Mouse (Mus musculus): ENCODE data around the gene Mrnip. TPM values are rescaled to one million over a fixed set of nuclear protein-coding genes. Genes with fewer than 3 reads are reported as not detected.

The Mrnip gene
- polyA plus RNA-seq, 1 experiment: 0.79 TPM

- Histone ChIP-seq H3K36me3 (ENCODE audit: control insufficient read depth) (peaks cover 90% of the 10 kb centered on the region), H3K4me3 (replicated peaks) (no peak overlapping the region), H3K9me3 (ENCODE audit: control insufficient read depth, low read length) (no peaks in the 10 kb centered on the region), H3K4me1 (ENCODE audit: control insufficient read depth) (no peaks in the 10 kb centered on the region), H3K27me3 (ENCODE audit: control insufficient read depth) (no peaks in the 10 kb centered on the region)
- TF ChIP-seq GATA1 (IDR thresholded peaks at IDR 0.05; ENCODE audit: low read length): no peak
These were observed 18.5 kb upstream of the Mrnip start for GRCm38 (mm10) chr11:50155785-50156184.

DNA sequence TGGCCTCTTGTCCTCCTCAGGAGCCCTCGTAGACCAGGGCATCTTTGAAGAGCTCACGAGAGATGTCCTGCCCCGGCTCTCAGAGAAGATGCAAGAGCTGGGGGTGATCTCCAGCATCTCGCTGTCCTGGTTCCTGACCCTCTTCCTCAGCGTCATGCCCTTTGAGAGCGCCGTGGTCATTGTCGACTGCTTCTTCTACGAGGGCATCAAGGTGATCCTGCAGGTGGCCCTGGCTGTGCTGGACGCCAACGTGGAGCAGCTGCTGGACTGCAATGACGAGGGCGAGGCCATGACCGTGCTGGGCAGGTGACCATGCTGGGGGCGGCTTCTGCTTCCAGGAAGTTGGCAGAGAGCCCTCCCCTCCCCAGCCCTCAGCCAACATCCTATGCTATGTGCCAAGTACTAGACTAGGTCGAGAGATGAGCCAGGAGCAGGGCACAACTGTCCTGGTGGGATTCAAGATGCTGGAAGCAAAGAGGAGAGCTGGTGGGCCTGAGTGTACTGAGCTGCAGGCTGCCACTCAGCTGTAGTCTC is 17.5 kb upstream of the Mrnip start:
- TF ChIP-seq TAL1 (IDR thresholded peaks at IDR 0.05; ENCODE audit: low read length): no peak
- TF ChIP-seq GATA1 (IDR thresholded peaks at IDR 0.05; ENCODE audit: low read length): no peak
- Histone ChIP-seq H3K9me3 (ENCODE audit: control insufficient read depth, low read length) (no peaks in the 10 kb centered on the region), H3K4me3 (replicated peaks) (no peak overlapping the region), H3K27me3 (ENCODE audit: control insufficient read depth) (no peaks in the 10 kb centered on the region), H3K36me3 (ENCODE audit: control insufficient read depth) (peaks cover 88% of the 10 kb centered on the region), H3K4me1 (ENCODE audit: control insufficient read depth) (peaks cover 4% of the 10 kb centered on the region)

DNA sequence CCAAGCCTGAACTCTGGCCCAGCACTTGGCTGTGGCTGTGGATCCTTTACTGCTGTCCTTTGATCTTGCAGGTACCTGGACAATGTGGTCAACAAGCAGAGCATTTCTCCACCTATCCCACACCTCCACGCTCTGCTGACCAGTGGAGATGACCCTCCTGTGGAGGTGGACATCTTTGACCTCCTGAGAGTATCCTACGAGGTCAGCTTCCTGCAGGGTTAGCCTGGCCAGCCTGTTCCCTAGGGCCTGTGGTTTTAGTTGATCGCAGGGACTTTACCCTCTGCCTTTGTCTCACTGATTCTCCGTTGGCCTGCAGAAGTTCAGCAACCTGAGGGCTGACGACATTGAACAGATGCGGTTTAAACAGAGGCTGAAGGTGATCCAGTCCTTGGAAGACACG is 15.9 kb upstream of the Mrnip start:
- peaks cover 88% of the 10 kb centered on the region for H3K36me3 ChIP-seq (ENCODE audit: control insufficient read depth)

GRCm38 (mm10) chr11:50159347-50159746 is 14.9 kb upstream of the Mrnip start:
- no peak for TF ChIP-seq TAL1 (IDR thresholded peaks at IDR 0.05; ENCODE audit: low read length)
- TF ChIP-seq GATA1 (IDR thresholded peaks at IDR 0.05; ENCODE audit: low read length): no peak
- Histone ChIP-seq H3K36me3 (ENCODE audit: control insufficient read depth) (peaks cover 91% of the 10 kb centered on the region), H3K27me3 (ENCODE audit: control insufficient read depth) (no peaks in the 10 kb centered on the region), H3K4me1 (ENCODE audit: control insufficient read depth) (peaks cover 7% of the 10 kb centered on the region), H3K9me3 (ENCODE audit: control insufficient read depth, low read length) (no peaks in the 10 kb centered on the region), H3K4me3 (replicated peaks) (no peak overlapping the region)

More for the DNA sequence above, 15.9 kb upstream of the Mrnip start:
- Histone ChIP-seq H3K4me1 (ENCODE audit: control insufficient read depth) (peaks cover 7% of the 10 kb centered on the region), H3K9me3 (ENCODE audit: control insufficient read depth, low read length) (no peaks in the 10 kb centered on the region), H3K27me3 (ENCODE audit: control insufficient read depth) (no peaks in the 10 kb centered on the region), H3K4me3 (replicated peaks) (no peak overlapping the region)
- TF ChIP-seq GATA1 (IDR thresholded peaks at IDR 0.05; ENCODE audit: low read length): no peak
- no peak for TF ChIP-seq TAL1 (IDR thresholded peaks at IDR 0.05; ENCODE audit: low read length)

DNA sequence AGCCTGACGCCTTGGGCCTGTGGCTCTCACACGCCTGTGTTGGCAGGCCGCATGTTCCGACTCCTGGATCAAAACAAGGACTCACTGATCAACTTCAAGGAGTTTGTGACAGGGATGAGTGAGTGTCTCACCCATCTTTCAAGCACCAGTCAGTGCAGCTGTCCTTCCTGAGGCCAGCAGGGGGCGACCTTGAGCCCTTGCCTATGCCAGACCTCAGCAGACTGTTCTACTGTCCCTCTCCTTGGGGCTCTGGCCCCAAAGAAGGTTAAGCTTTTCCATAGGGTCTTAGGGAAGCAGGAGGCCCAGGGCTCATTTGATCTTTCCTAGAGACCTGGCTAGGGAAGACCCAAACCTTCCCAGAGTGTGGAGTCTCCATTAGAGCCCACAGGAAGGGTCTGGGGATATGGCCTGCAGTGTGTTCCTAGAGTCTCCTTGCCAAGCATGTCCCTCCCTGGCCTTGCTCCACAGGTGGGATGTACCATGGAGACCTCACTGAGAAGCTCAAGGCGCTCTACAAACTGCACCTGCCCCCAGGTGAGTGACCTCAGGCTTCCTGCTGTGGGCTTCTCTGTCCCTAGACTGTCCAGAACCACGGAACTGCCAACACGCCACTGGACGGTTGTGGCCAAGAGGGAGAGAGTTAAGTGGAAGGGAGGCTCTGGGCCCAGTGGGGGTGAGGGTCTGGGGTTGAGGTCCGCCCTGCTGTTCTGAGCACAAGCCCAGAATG is 12.5 kb upstream of the Mrnip start:
- H3K9me3 ChIP-seq (ENCODE audit: control insufficient read depth, low read length): no peaks in the 10 kb centered on the region
- no peak for TF ChIP-seq TAL1 (IDR thresholded peaks at IDR 0.05; ENCODE audit: low read length)
- no peak for TF ChIP-seq GATA1 (IDR thresholded peaks at IDR 0.05; ENCODE audit: low read length)
- peaks cover 82% of the 10 kb centered on the region for H3K36me3 ChIP-seq (ENCODE audit: control insufficient read depth)
- no peak overlapping the region for H3K4me3 ChIP-seq (replicated peaks)
- H3K27me3 ChIP-seq (ENCODE audit: control insufficient read depth): no peaks in the 10 kb centered on the region
- peaks cover 7% of the 10 kb centered on the region for H3K4me1 ChIP-seq (ENCODE audit: control insufficient read depth)

DNA sequence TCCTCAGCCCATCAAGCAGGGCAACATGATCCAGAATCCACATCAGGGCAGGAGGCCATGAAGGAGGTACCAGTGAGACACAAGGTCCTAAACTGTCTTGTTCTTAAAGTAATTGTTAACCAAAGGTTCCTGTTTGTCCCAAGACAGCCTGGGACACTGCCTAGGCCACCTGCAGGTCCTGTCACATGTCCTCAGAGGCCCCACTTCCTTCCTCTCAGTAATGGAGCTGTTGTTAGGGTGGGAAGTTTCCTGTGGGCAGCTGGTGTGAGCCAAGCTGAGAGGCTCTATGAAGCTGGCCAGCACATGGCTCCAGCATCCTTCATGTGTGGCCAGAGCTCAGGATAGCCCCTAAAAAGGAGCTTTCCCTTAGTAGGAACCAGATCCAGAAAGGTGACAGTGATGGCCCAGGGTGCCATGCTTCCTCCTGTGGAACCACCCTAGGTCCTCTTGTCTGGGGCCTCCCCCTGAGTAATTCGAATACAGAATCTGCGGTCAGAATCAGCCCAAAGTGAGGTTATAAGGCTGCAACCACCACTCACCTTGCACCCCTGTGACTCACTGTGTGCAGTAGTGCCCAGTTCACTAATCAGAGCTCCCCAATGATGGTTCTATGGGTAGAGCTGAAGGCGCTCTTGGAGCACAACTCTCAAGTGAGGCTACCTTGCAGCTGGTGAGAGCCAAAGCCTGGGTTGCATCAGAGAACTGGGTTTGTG is 11.8 kb upstream of the Mrnip start:
- Histone ChIP-seq H3K4me1 (ENCODE audit: control insufficient read depth) (peaks cover 7% of the 10 kb centered on the region), H3K36me3 (ENCODE audit: control insufficient read depth) (peaks cover 74% of the 10 kb centered on the region), H3K9me3 (ENCODE audit: control insufficient read depth, low read length) (no peaks in the 10 kb centered on the region), H3K27me3 (ENCODE audit: control insufficient read depth) (no peaks in the 10 kb centered on the region), H3K4me3 (replicated peaks) (no peak overlapping the region)
- no peak for TF ChIP-seq TAL1 (IDR thresholded peaks at IDR 0.05; ENCODE audit: low read length)
- TF ChIP-seq GATA1 (IDR thresholded peaks at IDR 0.05; ENCODE audit: low read length): no peak

DNA sequence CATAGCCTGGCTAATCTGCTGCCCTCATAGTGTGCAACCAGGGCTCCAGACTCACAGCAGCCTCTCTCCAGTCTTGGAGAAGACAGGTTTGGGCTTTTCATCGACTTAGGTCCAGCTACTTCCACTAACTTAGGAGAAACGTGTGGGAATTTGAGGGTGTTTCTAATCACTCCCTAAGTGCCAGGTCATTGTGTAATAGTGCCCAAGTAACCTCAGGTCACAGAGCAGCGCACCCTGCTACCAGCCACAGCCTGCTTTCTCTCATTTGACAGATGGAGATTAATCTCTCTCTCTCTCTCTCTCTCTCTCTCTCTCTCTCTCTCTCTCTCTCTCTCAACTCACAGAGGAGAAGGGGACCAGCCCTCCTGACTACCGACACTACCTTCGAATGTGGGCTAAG is 5.9 kb upstream of the Mrnip start:
- H3K4me1 ChIP-seq (ENCODE audit: control insufficient read depth): peaks cover 12% of the 10 kb centered on the region
- peaks cover 60% of the 10 kb centered on the region for H3K36me3 ChIP-seq (ENCODE audit: control insufficient read depth)
- no peaks in the 10 kb centered on the region for H3K9me3 ChIP-seq (ENCODE audit: control insufficient read depth, low read length)
- H3K27me3 ChIP-seq (ENCODE audit: control insufficient read depth): no peaks in the 10 kb centered on the region
- no peak overlapping the region for H3K4me3 ChIP-seq (replicated peaks)
- TF ChIP-seq GATA1 (IDR thresholded peaks at IDR 0.05; ENCODE audit: low read length): no peak

GRCm38 (mm10) chr11:50174730-50175187 is 515 bp downstream of the Mrnip start:
- Histone ChIP-seq H3K27me3 (ENCODE audit: control insufficient read depth) (no peaks in the 10 kb centered on the region), H3K9me3 (ENCODE audit: control insufficient read depth, low read length) (no peaks in the 10 kb centered on the region), H3K4me1 (ENCODE audit: control insufficient read depth) (peaks cover 27% of the 10 kb centered on the region), H3K4me3 (replicated peaks) (peak overlapping the region; percentile 73), H3K36me3 (ENCODE audit: control insufficient read depth) (peaks cover 44% of the 10 kb centered on the region)
- no peak for TF ChIP-seq TAL1 (IDR thresholded peaks at IDR 0.05; ENCODE audit: low read length)
- TF ChIP-seq GATA1 (IDR thresholded peaks at IDR 0.05; ENCODE audit: low read length): no peak

DNA sequence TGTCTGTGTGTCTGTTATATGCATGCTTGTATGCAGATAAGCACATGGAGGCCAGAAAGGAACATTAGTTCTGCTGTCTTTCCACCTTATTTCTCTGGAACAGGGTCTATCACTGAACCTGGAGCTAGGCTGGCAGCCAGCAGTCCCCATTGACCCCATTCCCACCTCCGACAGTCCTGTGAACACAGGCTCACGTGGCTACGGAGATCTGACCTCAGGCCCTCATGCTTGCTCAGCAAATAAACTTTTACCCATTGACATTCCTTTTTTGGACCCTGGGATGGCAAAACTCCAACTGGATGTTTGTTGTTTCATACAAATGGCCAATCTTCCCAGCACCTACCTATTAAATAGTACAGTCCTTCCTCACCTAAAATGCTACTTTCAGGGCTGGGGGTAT is 2.1 kb downstream of the Mrnip start:
- TF ChIP-seq GATA1 (IDR thresholded peaks at IDR 0.05; ENCODE audit: low read length) (no peak), TAL1 (IDR thresholded peaks at IDR 0.05; ENCODE audit: low read length) (no peak)
- Histone ChIP-seq H3K27me3 (ENCODE audit: control insufficient read depth) (no peaks in the 10 kb centered on the region), H3K9me3 (ENCODE audit: control insufficient read depth, low read length) (no peaks in the 10 kb centered on the region), H3K4me1 (ENCODE audit: control insufficient read depth) (peaks cover 27% of the 10 kb centered on the region), H3K36me3 (ENCODE audit: control insufficient read depth) (peaks cover 30% of the 10 kb centered on the region), H3K4me3 (replicated peaks) (peak overlapping the region; percentile 31)
